Mouse (Mus musculus): Measurements from ENCODE around the gene Wfdc16.
"Not testable (repeated sequence)": the region's sequence is repeated elsewhere in the genome, so short reads cannot be mapped to it uniquely, and the experiment has no call there.

- not testable (repeated sequence) for TF ChIP-seq CTCF (IDR thresholded peaks at IDR 0.05; ENCODE audit: borderline replicate concordance, extremely low read depth, insufficient read depth, insufficient read length); POLR2A (IDR thresholded peaks at IDR 0.05; ENCODE audit: borderline replicate concordance, extremely low read depth, insufficient read depth, insufficient read length, poor library complexity, severe bottlenecking)
These were observed 53.4 kb downstream of the Wfdc16 start, which contains the start of gene Wfdc6a for GRCm38 (mm10) chr2:164585025-164585725.
